Mouse (Mus musculus) thymus, adult 2 months (tissue): Measurements from ENCODE around the gene Abcb6. TPM values are rescaled to one million over a fixed set of nuclear protein-coding genes. Genes with fewer than 3 reads are reported as not detected.

ENCODE experiments used
- DNase-seq: peaks from one replicate; pipeline ENCODE4 v3.0.0; 2021
- H3K27ac ChIP-seq: fragments of 200-500 bp; 2 replicates; pipeline ENCODE4 v1.5.1; 2012; ENCODE audit warnings: low read length, control low read depth; ENCODE audit not compliant: control insufficient read depth, insufficient read depth
- H3K27me3 ChIP-seq: fragments of 200-500 bp; 2 replicates; pipeline ENCODE4 v1.6.1; 2012; ENCODE audit warnings: mild to moderate bottlenecking, low read length, moderate library complexity, mixed read lengths; ENCODE audit not compliant: control insufficient read depth, insufficient read depth
- H3K36me3 ChIP-seq: fragments of 200-500 bp; 2 replicates; pipeline ENCODE4 v1.6.1; 2012; ENCODE audit warnings: mild to moderate bottlenecking, low read length, moderate library complexity; ENCODE audit not compliant: control insufficient read depth, insufficient read depth
- H3K4me1 ChIP-seq: fragments of 200-500 bp; replicated peaks from 2 replicates; pipeline ENCODE4 v1.6.1; 2012; ENCODE audit warnings: low read length; ENCODE audit not compliant: control insufficient read depth, insufficient read depth
- H3K4me3 ChIP-seq: fragments of 200-500 bp; 2 replicates; pipeline ENCODE4 v1.5.1; 2012; ENCODE audit warnings: mild to moderate bottlenecking, low read length, control low read depth, moderate library complexity; ENCODE audit not compliant: control insufficient read depth, insufficient read depth
- CTCF ChIP-seq: fragments of 200-500 bp; IDR thresholded peaks from 2 replicates; pipeline ENCODE4 v1.5.1; 2012; ENCODE audit warnings: mild to moderate bottlenecking, control low read depth, low read length, moderate library complexity, borderline replicate concordance; ENCODE audit not compliant: control insufficient read depth, poor library complexity, insufficient read depth; ENCODE audit errors: extremely low read depth
- POLR2A ChIP-seq: fragments of 200-500 bp; IDR thresholded peaks from 2 replicates; pipeline ENCODE4 v1.6.1; 2012; ENCODE audit warnings: mild to moderate bottlenecking, low read length, control low read depth, moderate library complexity; ENCODE audit not compliant: control insufficient read depth, poor library complexity, insufficient read depth; ENCODE audit errors: extremely low read depth
- WGBS: fragments of 180-500 bp; shearing (Covaris S2); methylation state at CpG from one replicate; pipeline ENCODE4 v1.1.7; 2018; 5-methylcytosine and 5-hydroxymethylcytosine counted together
- polyA plus RNA-seq: library from polyadenylated mRNA; depleted of rRNA; stranded (reverse); fragments of >200 nt; gene quantifications from 2 replicates; pipeline ENCODE4 v1.2.3, GENCODE M21; 2012

The Abcb6 gene
- polyA plus RNA-seq, 1 experiment, result 10.9 TPM

- H3K36me3 ChIP-seq, result peaks cover 15% of the 10 kb centered on the region
- no peak overlapping the region for H3K4me3 ChIP-seq
- TF ChIP-seq POLR2A (no peak), CTCF (no peak)
- 46% methylated on average over 5 of the region's 5 CpGs for WGBS
- no peak for DNase-seq
- H3K27me3 ChIP-seq, result no peaks in the 10 kb centered on the region
- peaks cover 67% of the 10 kb centered on the region for H3K4me1 ChIP-seq
- no peak overlapping the region for H3K27ac ChIP-seq
Observed at GRCm38 (mm10) chr1:75214886-75215285, 34.7 kb upstream of the Abcb6 start.

GRCm38 (mm10) chr1:75214442-75214841, 34.2 kb upstream of the Abcb6 start:
- H3K4me3 ChIP-seq, result no peak overlapping the region
- H3K36me3 ChIP-seq, result peaks cover 15% of the 10 kb centered on the region
- WGBS, result 69% methylated on average over 2 of the region's 2 CpGs
- no peaks in the 10 kb centered on the region for H3K27me3 ChIP-seq
- H3K27ac ChIP-seq, result no peak overlapping the region
- DNase-seq, result no peak
- peaks cover 64% of the 10 kb centered on the region for H3K4me1 ChIP-seq
- TF ChIP-seq CTCF, result no peak
- no peak for TF ChIP-seq POLR2A

GRCm38 (mm10) chr1:75213096-75213495, 32.9 kb upstream of the Abcb6 start:
- H3K4me1 ChIP-seq, result peaks cover 73% of the 10 kb centered on the region
- no peak overlapping the region for H3K4me3 ChIP-seq
- peaks cover 15% of the 10 kb centered on the region for H3K36me3 ChIP-seq
- H3K27me3 ChIP-seq, result no peaks in the 10 kb centered on the region
- H3K27ac ChIP-seq, result peak overlapping the region; percentile 13; the same call in 1 of the 2 replicates
- no peak for TF ChIP-seq CTCF
- TF ChIP-seq POLR2A, result no peak
- WGBS, result 7% methylated on average over 7 of the region's 7 CpGs
- no peak for DNase-seq

- H3K4me1 ChIP-seq, result peaks cover 68% of the 10 kb centered on the region
- no peaks in the 10 kb centered on the region for H3K27me3 ChIP-seq
- TF ChIP-seq CTCF, result no peak
- TF ChIP-seq POLR2A, result no peak
- no peak for DNase-seq
- no peak overlapping the region for H3K27ac ChIP-seq
- H3K36me3 ChIP-seq, result peaks cover 15% of the 10 kb centered on the region
- no peak overlapping the region for H3K4me3 ChIP-seq
- WGBS, result 86% methylated on average over 4 of the region's 4 CpGs
Observed at GRCm38 (mm10) chr1:75212542-75212941, 32.4 kb upstream of the Abcb6 start.

- H3K4me1 ChIP-seq, result peaks cover 55% of the 10 kb centered on the region
- H3K27me3 ChIP-seq, result no peaks in the 10 kb centered on the region
- H3K27ac ChIP-seq, result no peak overlapping the region
- 8% methylated on average over 17 of the region's 17 CpGs for WGBS
- no peak for TF ChIP-seq POLR2A
- no peak for TF ChIP-seq CTCF
- peak overlapping the region; percentile 58 for H3K4me3 ChIP-seq
- no peak for DNase-seq
- H3K36me3 ChIP-seq, result peaks cover 15% of the 10 kb centered on the region
Observed at GRCm38 (mm10) chr1:75211141-75211708, 31.0 kb upstream of the Abcb6 start.

- no peaks in the 10 kb centered on the region for H3K27me3 ChIP-seq
- H3K4me1 ChIP-seq, result peaks cover 47% of the 10 kb centered on the region
- TF ChIP-seq POLR2A, result peak; percentile 70
- TF ChIP-seq CTCF, result peak; percentile 16; the same call in 1 of the 2 replicates
- H3K4me3 ChIP-seq, result peak within 1 kb of the TSS; percentile 58
- peak; percentile 96 for DNase-seq
- WGBS, result 3% methylated on average over 42 of the region's 42 CpGs
- peaks cover 8% of the 10 kb centered on the region for H3K36me3 ChIP-seq
- H3K27ac ChIP-seq, result no peak within 1 kb of the TSS
Observed at GRCm38 (mm10) chr1:75210136-75211087, 30.2 kb upstream of the Abcb6 start, which contains the start of the genes Glb1l and Stk16. Gene Glb1l (minus strand): TSS chr1:75210813. Gene Stk16 (plus strand): TSS chr1:75210838.
